Mouse (Mus musculus) megakaryocyte, embryonic 14.5 days (primary cell): ENCODE data around the gene Nkd1.

Experiments
- FLI1 ChIP-seq: IDR thresholded peaks from 2 replicates; pipeline ENCODE4 v1.6.1; 2012; ENCODE audit warnings: low read length, inconsistent platforms, mixed read lengths
- GATA1 ChIP-seq: IDR thresholded peaks from 3 replicates; pipeline ENCODE4 v1.6.1; 2012; ENCODE audit warnings: mixed read lengths, low read length, inconsistent platforms, borderline replicate concordance

- TF ChIP-seq GATA1 (no peak), FLI1 (no peak)
Observed at GRCm38 (mm10) chr8:88569366-88569765, 48.2 kb downstream of the Nkd1 start.
